Mouse (Mus musculus) testis, adult 2 months (tissue): ENCODE data around the gene Shc4.

Source experiments
- CTCF ChIP-seq: fragments of 200-500 bp; IDR thresholded peaks from 2 replicates; pipeline ENCODE4 v1.5.1; 2012; ENCODE audit warnings: low read depth, mild to moderate bottlenecking, inconsistent platforms, low read length, moderate library complexity; ENCODE audit not compliant: control insufficient read depth, insufficient read depth, insufficient replicate concordance
- POLR2A ChIP-seq: fragments of 200-500 bp; IDR thresholded peaks from 2 replicates; pipeline ENCODE4 v1.6.1; 2012; ENCODE audit warnings: low read depth, mild to moderate bottlenecking, inconsistent platforms, low read length, moderate library complexity; ENCODE audit not compliant: control insufficient read depth

DNA sequence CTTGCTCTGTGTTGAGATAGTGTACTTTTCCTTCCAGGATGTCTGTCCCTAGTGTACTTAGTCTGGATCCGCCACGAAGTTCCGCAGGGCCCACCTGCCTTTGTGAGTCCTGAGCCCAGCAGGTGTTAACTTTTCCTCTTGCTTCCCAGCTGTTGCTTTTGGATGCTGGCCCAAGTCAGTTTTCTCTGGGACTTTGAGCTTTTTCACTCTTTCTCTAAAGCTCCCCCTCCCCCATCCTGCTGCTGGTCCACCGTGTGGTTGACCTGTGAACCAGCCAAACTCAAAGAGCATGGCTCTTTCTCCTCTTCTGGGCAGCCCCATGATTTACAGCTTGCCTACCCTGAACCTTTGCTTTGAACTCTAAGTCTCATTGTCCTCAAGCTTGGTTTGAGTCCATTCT lies 97.4 kb downstream of the Shc4 start:
- TF ChIP-seq CTCF (no peak), POLR2A (no peak)
